ENCODE assay signal across 8 mouse cellular contexts in genomic region chr2:122233759-122234557, GRCm38 (mm10). TPM values are rescaled to one million over a fixed set of nuclear protein-coding genes. Genes with fewer than 3 reads are reported as not detected.
DNase-seq lines count a peak whose midpoint lies in the region; ATAC-seq and TF ChIP-seq lines count a peak whose summit lies in the region.

No protein-coding gene starts in this region.

- peaks cover 7 to 9% of the 10 kb centered on the region in 2 experiments for H3K4me1 ChIP-seq in MEL (ENCODE audit: control insufficient read depth in 1 of 2, insufficient read depth in 2 of 2, low read length in 2 of 2)
- H3K4me1 ChIP-seq in embryonic facial prominence, embryonic 12.5 days: no peaks in the 10 kb centered on the region; the same call in 1 of the 2 replicates
- peaks cover 8% of the 10 kb centered on the region for H3K4me1 ChIP-seq in heart, embryonic 16.5 days (ENCODE audit: control insufficient read depth, insufficient read depth, low read length)
- H3K4me1 ChIP-seq in liver, embryonic 16.5 days (ENCODE audit: control insufficient read depth, low read depth, low read length): peaks cover 25% of the 10 kb centered on the region
- H3K4me1 ChIP-seq in neural tube, embryonic 13.5 days (replicated peaks): peaks cover 11% of the 10 kb centered on the region; the same call in 1 of the 2 replicates

- H3K4me2 ChIP-seq in embryonic facial prominence, embryonic 12.5 days (replicated peaks): peak overlapping the region; percentile 90
- H3K4me2 ChIP-seq in heart, embryonic 16.5 days (ENCODE audit: low read depth, low read length): peak overlapping the region; percentile 88
- H3K4me2 ChIP-seq in liver, embryonic 16.5 days (ENCODE audit: low read depth, low read length): peak overlapping the region; percentile 88
- H3K4me2 ChIP-seq in neural tube, embryonic 13.5 days: peak overlapping the region; percentile 73

- no peak for TF ChIP-seq CTCF in MEL (IDR thresholded peaks at IDR 0.05 in 2 of 3, conservative IDR thresholded peaks at IDR 0.05 in 1 of 3; ENCODE audit: control insufficient read depth in 1 of 3, insufficient read depth in 1 of 3, low read depth in 2 of 3, low read length in 3 of 3, poor library complexity in 1 of 3, severe bottlenecking in 1 of 3)

- peak overlapping the region; percentile 86 for H3K9ac ChIP-seq in MEL (ENCODE audit: control insufficient read depth, low read depth, low read length, poor library complexity, severe bottlenecking)
- peak overlapping the region; percentile 31 for H3K9ac ChIP-seq in embryonic facial prominence, embryonic 12.5 days
- H3K9ac ChIP-seq in heart, embryonic 16.5 days (ENCODE audit: low read length): peak overlapping the region; percentile 83
- H3K9ac ChIP-seq in liver, embryonic 16.5 days (ENCODE audit: low read depth, low read length): peak overlapping the region; percentile 82
- H3K9ac ChIP-seq in neural tube, embryonic 13.5 days: peak overlapping the region; percentile 70

- ATAC-seq in embryonic facial prominence, embryonic 12.5 days (ENCODE audit: insufficient number of reproducible peaks, insufficient read depth, low FRiP score, low TSS enrichment): no peak
- 0 out of 2 replicates have a peak, but pooled peaks have one; percentile 5 for ATAC-seq in heart, embryonic 16.5 days (replicated peaks; ENCODE audit: extremely low read depth, insufficient read depth, low FRiP score)
- no peak for ATAC-seq in liver, embryonic 16.5 days (ENCODE audit: low read depth)
- ATAC-seq in neural tube, embryonic 13.5 days (ENCODE audit: low read depth): peak; percentile 64

- DNase-seq in MEL (ENCODE audit: low read depth, low spot score): peak; percentile 84
- DNase-seq in adrenal gland, postnatal 36 days: peak; percentile 39 to 55
- peak; percentile 54 to 70 for DNase-seq in kidney, postnatal 25 days
- no peak for DNase-seq in T-cell, adult 2 months (ENCODE audit: low spot score)

- peak overlapping the region; percentile 75 for H3K27ac ChIP-seq in MEL (ENCODE audit: control insufficient read depth, low read depth, low read length)
- peak overlapping the region; percentile 72 for H3K27ac ChIP-seq in embryonic facial prominence, embryonic 12.5 days
- peak overlapping the region; percentile 81 for H3K27ac ChIP-seq in heart, embryonic 16.5 days (ENCODE audit: low read length)
- H3K27ac ChIP-seq in liver, embryonic 16.5 days (ENCODE audit: low read length): peak overlapping the region; percentile 95
- peak overlapping the region; percentile 76 for H3K27ac ChIP-seq in neural tube, embryonic 13.5 days (replicated peaks)

- TF ChIP-seq POLR2A in MEL (IDR thresholded peaks at IDR 0.05; ENCODE audit: control insufficient read depth in 1 of 2, insufficient read depth in 1 of 2, low read depth in 1 of 2, low read length in 2 of 2, poor library complexity in 1 of 2): no peak

- peaks cover 9% of the 10 kb centered on the region for H3K79me2 ChIP-seq in MEL (ENCODE audit: control insufficient read depth, insufficient read depth, low read length, poor library complexity)

- 0 out of 4 replicates have a peak, but pooled peaks of 1 of the 2 experiments have one; percentile 18 for TF ChIP-seq EP300 in MEL (IDR thresholded peaks at IDR 0.05; ENCODE audit: low read depth in 1 of 2, low read length in 2 of 2)

- peak overlapping the region; percentile 68 to 76 for H3K4me3 ChIP-seq in MEL (ENCODE audit: control insufficient read depth in 1 of 2, insufficient read depth in 1 of 2, low read depth in 2 of 2, low read length in 2 of 2)
- H3K4me3 ChIP-seq in embryonic facial prominence, embryonic 12.5 days: peak overlapping the region; percentile 47
- H3K4me3 ChIP-seq in heart, embryonic 16.5 days (ENCODE audit: low read length): peak overlapping the region; percentile 75
- H3K4me3 ChIP-seq in liver, embryonic 16.5 days (ENCODE audit: low read depth, low read length): peak overlapping the region; percentile 77
- H3K4me3 ChIP-seq in neural tube, embryonic 13.5 days: peak overlapping the region; percentile 58

- TF ChIP-seq RAD21 in MEL (IDR thresholded peaks at IDR 0.05; ENCODE audit: low read depth, low read length): no peak

- H3K36me3 ChIP-seq in MEL (ENCODE audit: control insufficient read depth in 1 of 2, insufficient read depth in 2 of 2, low read length in 2 of 2): peaks cover 0 to 13% of the 10 kb centered on the region in 2 experiments; a peak in 2 of 4 replicates
- no peaks in the 10 kb centered on the region for H3K36me3 ChIP-seq in embryonic facial prominence, embryonic 12.5 days
- H3K36me3 ChIP-seq in heart, embryonic 16.5 days (ENCODE audit: control insufficient read depth, insufficient read depth): no peaks in the 10 kb centered on the region
- H3K36me3 ChIP-seq in liver, embryonic 16.5 days (ENCODE audit: control insufficient read depth, insufficient read depth): no peaks in the 10 kb centered on the region
- H3K36me3 ChIP-seq in neural tube, embryonic 13.5 days: no peaks in the 10 kb centered on the region

- H3K27me3 ChIP-seq in MEL (ENCODE audit: control insufficient read depth in 1 of 2, insufficient read depth in 2 of 2, low read length in 2 of 2): no peaks in the 10 kb centered on the region
- no peaks in the 10 kb centered on the region for H3K27me3 ChIP-seq in embryonic facial prominence, embryonic 12.5 days
- no peaks in the 10 kb centered on the region for H3K27me3 ChIP-seq in heart, embryonic 16.5 days (ENCODE audit: control insufficient read depth, insufficient read depth, low read length)
- no peaks in the 10 kb centered on the region for H3K27me3 ChIP-seq in liver, embryonic 16.5 days (ENCODE audit: control insufficient read depth, insufficient read depth, low read depth, low read length)
- H3K27me3 ChIP-seq in neural tube, embryonic 13.5 days: no peaks in the 10 kb centered on the region

- WGBS in embryonic facial prominence, embryonic 12.5 days: 5% methylated on average over 26 of the region's 26 CpGs
- 5% methylated on average over 26 of the region's 26 CpGs for WGBS in heart, embryonic 16.5 days
- WGBS in liver, embryonic 16.5 days (ENCODE audit: insufficient replicate concordance): 9% methylated on average over 26 of the region's 26 CpGs
- WGBS in neural tube, embryonic 13.5 days: 5% methylated on average over 26 of the region's 26 CpGs

- H3K9me3 ChIP-seq in MEL (replicated peaks; ENCODE audit: insufficient read depth, low read length): no peaks in the 10 kb centered on the region
- no peaks in the 10 kb centered on the region for H3K9me3 ChIP-seq in embryonic facial prominence, embryonic 12.5 days
- H3K9me3 ChIP-seq in heart, embryonic 16.5 days (replicated peaks; ENCODE audit: control insufficient read depth, low read length): no peaks in the 10 kb centered on the region
- no peaks in the 10 kb centered on the region for H3K9me3 ChIP-seq in liver, embryonic 16.5 days (replicated peaks; ENCODE audit: control insufficient read depth, low read length)
- no peaks in the 10 kb centered on the region for H3K9me3 ChIP-seq in neural tube, embryonic 13.5 days

TF ChIP-seq in MEL, 35 proteins besides CTCF, POLR2A, EP300 and RAD21 (continues in another document):
- TF ChIP-seq SIN3A (IDR thresholded peaks at IDR 0.05; ENCODE audit: low read length): peak; percentile 42
- peak; percentile 41 for TF ChIP-seq ZNF384 (IDR thresholded peaks at IDR 0.05; ENCODE audit: low read depth, low read length)
- no peak for TF ChIP-seq GATA1 (IDR thresholded peaks at IDR 0.05; ENCODE audit: low read depth, low read length)
- TF ChIP-seq NRF1 (IDR thresholded peaks at IDR 0.05; ENCODE audit: insufficient read depth, low read depth, low read length, poor library complexity, severe bottlenecking): 0 out of 2 replicates have a peak, but pooled peaks have one; percentile 13
- TF ChIP-seq RCOR1 (IDR thresholded peaks at IDR 0.05; ENCODE audit: low read depth, low read length): no peak; the same call in 1 of the 2 replicates
- TF ChIP-seq ELF1 (IDR thresholded peaks at IDR 0.05; ENCODE audit: low read depth, low read length): peak; percentile 46; the same call in 1 of the 2 replicates
- TF ChIP-seq ZC3H11A (IDR thresholded peaks at IDR 0.05; ENCODE audit: low read depth, low read length): no peak
- peak; percentile 93 for TF ChIP-seq USF1 (IDR thresholded peaks at IDR 0.05; ENCODE audit: low read depth, low read length)
- no peak for TF ChIP-seq CHD1 (IDR thresholded peaks at IDR 0.05; ENCODE audit: low read depth, low read length)

RNA-seq across cellular contexts. Expression of gene Sord, which starts 0.6 kb away (rescaled TPM):
- total RNA-seq in MEL (2012; rRNA removed): 39.6 and 41.1 TPM in 2 replicates
- 10 to 100 TPM in 1 of 2 experiments, not detected in 1; 61.7 TPM for polyA plus RNA-seq in MEL (2012; ENCODE audit: insufficient read depth in 1 of 2, insufficient read length in 2 of 2, low read depth in 1 of 2, low replicate concordance in 2 of 2, missing spikeins in 1 of 2)
- total RNA-seq in adrenal gland, postnatal 36 days (2021): 10 to 100 TPM; 75.8 to 96.2 TPM
- 18.9 and 24.9 TPM in 2 replicates for polyA plus RNA-seq in embryonic facial prominence, embryonic 12.5 days (2016; fragmentation: Nextera tagmentation; extraction: Ambion mirVana)
- polyA plus RNA-seq in heart, embryonic 16.5 days (2015; fragmentation: Nextera tagmentation; extraction: Ambion mirVana): 62.2 and 73.7 TPM in 2 replicates
- 193 and 196 TPM in 2 replicates for polyA plus RNA-seq in liver, embryonic 16.5 days (2015; fragmentation: Nextera tagmentation; extraction: Ambion mirVana)
- 19.3 and 19.6 TPM in 2 replicates for polyA plus RNA-seq in neural tube, embryonic 13.5 days (2015; fragmentation: Nextera tagmentation; extraction: Ambion mirVana)

RNA-seq across cellular contexts. Expression of gene Terb2, which starts 47.9 kb away (rescaled TPM):
- not detected in 2 replicates for total RNA-seq in MEL (2012; rRNA removed)
- polyA plus RNA-seq in MEL (2012; ENCODE audit: insufficient read depth in 1 of 2, insufficient read length in 2 of 2, low read depth in 1 of 2, low replicate concordance in 2 of 2, missing spikeins in 1 of 2): not detected
- not detected for total RNA-seq in adrenal gland, postnatal 36 days (2021)
- polyA plus RNA-seq in embryonic facial prominence, embryonic 12.5 days (2016; fragmentation: Nextera tagmentation; extraction: Ambion mirVana): not detected in 2 replicates
- not detected in 2 replicates for polyA plus RNA-seq in heart, embryonic 16.5 days (2015; fragmentation: Nextera tagmentation; extraction: Ambion mirVana)
- polyA plus RNA-seq in liver, embryonic 16.5 days (2015; fragmentation: Nextera tagmentation; extraction: Ambion mirVana): not detected in 2 replicates
- polyA plus RNA-seq in neural tube, embryonic 13.5 days (2015; fragmentation: Nextera tagmentation; extraction: Ambion mirVana): not detected in 2 replicates

RNA-seq across cellular contexts. Expression of gene Patl2, which starts 48.0 kb away (rescaled TPM):
- total RNA-seq in MEL (2012; rRNA removed): 0.58 and 0.72 TPM in 2 replicates
- polyA plus RNA-seq in MEL (2012; ENCODE audit: insufficient read depth in 1 of 2, insufficient read length in 2 of 2, low read depth in 1 of 2, low replicate concordance in 2 of 2, missing spikeins in 1 of 2): under 1 TPM in 1 of 2 experiments, not detected in 1; 0.84 TPM
- total RNA-seq in adrenal gland, postnatal 36 days (2021): not detected
- not detected in 2 replicates for polyA plus RNA-seq in embryonic facial prominence, embryonic 12.5 days (2016; fragmentation: Nextera tagmentation; extraction: Ambion mirVana)
- 0.18 TPM in 1 of 2 replicates, not detected in the other for polyA plus RNA-seq in heart, embryonic 16.5 days (2015; fragmentation: Nextera tagmentation; extraction: Ambion mirVana)
- 0.04 and 0.07 TPM in 2 replicates for polyA plus RNA-seq in liver, embryonic 16.5 days (2015; fragmentation: Nextera tagmentation; extraction: Ambion mirVana)
- polyA plus RNA-seq in neural tube, embryonic 13.5 days (2015; fragmentation: Nextera tagmentation; extraction: Ambion mirVana): not detected in 2 replicates

Comparison
In these comparisons a context has a peak if more than half of its experiments do, and no peak if none do; other contexts are left out.
1. H3K9ac ChIP-seq: peak in every context shown above with its lines; median percentile 86 in MEL; 83 in heart, embryonic 16.5 days; 82 in liver, embryonic 16.5 days; 70 in neural tube, embryonic 13.5 days; 31 in embryonic facial prominence, embryonic 12.5 days.
2. ATAC-seq: peak in heart, embryonic 16.5 days (single experiment) and neural tube, embryonic 13.5 days (single experiment); none in embryonic facial prominence, embryonic 12.5 days (single experiment) and liver, embryonic 16.5 days (single experiment).
3. Peak in every context shown above with its lines, with median percentiles within 50 percentile points of each other: H3K27ac ChIP-seq, H3K4me3 ChIP-seq and H3K4me2 ChIP-seq.